Mouse (Mus musculus): ENCODE data around the gene Ppp1ca.

GRCm38 (mm10) chr19:4218784-4219183 lies 26.9 kb downstream of the Ppp1ca start:
- TF ChIP-seq CTCF (IDR thresholded peaks at IDR 0.05; ENCODE audit: control insufficient read depth, insufficient read depth, insufficient read length) = no peak
- no peak for TF ChIP-seq MYOD1 (IDR thresholded peaks at IDR 0.05; ENCODE audit: control insufficient read depth, insufficient read length, low read depth)
- TF ChIP-seq USF1 (IDR thresholded peaks at IDR 0.05; ENCODE audit: low read depth) = no peak
- TF ChIP-seq CEBPB (IDR thresholded peaks at IDR 0.05; ENCODE audit: low read depth) = no peak
- no peak for TF ChIP-seq MYOG (IDR thresholded peaks at IDR 0.05; ENCODE audit: control insufficient read depth, extremely low read depth, insufficient read length)
- no peak for TF ChIP-seq MAX (IDR thresholded peaks at IDR 0.05)
- TF ChIP-seq FOSL1 (IDR thresholded peaks at IDR 0.05; ENCODE audit: insufficient read depth, low read length, poor library complexity, severe bottlenecking) = no peak
